Mouse (Mus musculus): ENCODE results near the gene Cbr4. TPM values are rescaled to one million over a fixed set of nuclear protein-coding genes. Genes with fewer than 3 reads are reported as not detected.

Cbr4 gene
- total RNA-seq (2021): 10 to 100 TPM; 23.1 to 28.3 TPM
- long read RNA-seq, experiment 1, full-length matches to known transcripts: 10 of 12 reads
- long read RNA-seq, experiment 1, partial matches to known transcripts: 0 of 12 reads
- long read RNA-seq, experiment 1, other reads (novel, unspliced or antisense): 2 of 12 reads
- long read RNA-seq, experiment 2, full-length matches to known transcripts: 23 of 26 reads
- long read RNA-seq, experiment 2, partial matches to known transcripts: 0 of 26 reads
- long read RNA-seq, experiment 2, other reads (novel, unspliced or antisense): 3 of 26 reads

- DNase-seq (ENCODE audit: low spot score in 2 of 2): peak; percentile 86 to 95
Measured at GRCm38 (mm10) chr8:61487597-61488156, at the start of gene Cbr4. Gene Cbr4 (plus strand): TSS chr8:61487734.

DNA sequence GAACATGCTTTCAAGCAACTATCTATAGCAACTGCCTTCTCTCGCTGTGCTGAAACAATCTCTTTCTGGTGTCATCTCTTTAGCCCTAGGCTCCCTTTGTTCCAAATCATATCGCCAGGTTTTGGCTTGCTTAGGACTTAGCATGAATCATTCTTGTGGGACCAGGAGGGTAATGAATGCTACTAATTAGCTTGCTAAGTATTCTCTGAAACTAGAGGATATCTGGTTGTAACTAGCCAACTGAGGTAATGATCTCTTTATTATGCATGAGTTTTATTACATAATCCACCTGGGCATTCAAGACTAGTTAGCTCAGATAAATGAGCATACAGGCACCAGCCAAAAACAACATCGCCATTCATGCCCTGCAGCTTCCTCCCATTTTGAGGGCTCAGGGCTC lies 44.5 kb upstream of the Cbr4 start:
- no peak for DNase-seq (ENCODE audit: low spot score in 2 of 2)

DNA sequence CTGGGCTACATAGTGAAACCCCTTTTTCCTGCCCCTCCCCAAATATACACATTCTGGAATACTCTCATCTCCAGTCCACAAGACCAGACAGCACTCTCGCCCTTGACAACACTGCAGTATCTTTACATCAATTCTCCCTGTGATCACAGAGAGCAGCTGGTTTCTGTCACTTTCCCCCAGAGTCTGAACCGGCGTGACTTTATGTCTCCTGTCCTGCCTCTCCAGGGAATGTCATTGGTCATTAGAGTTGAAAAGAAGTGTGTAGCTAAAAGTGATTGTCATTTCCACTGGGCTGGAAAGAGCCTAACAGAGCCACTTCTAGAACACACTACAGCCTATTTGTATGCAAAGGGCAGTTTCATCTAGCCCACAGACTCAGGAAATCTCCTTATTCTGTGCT lies 43.2 kb upstream of the Cbr4 start:
- DNase-seq (ENCODE audit: low spot score in 2 of 2): no peak

DNA sequence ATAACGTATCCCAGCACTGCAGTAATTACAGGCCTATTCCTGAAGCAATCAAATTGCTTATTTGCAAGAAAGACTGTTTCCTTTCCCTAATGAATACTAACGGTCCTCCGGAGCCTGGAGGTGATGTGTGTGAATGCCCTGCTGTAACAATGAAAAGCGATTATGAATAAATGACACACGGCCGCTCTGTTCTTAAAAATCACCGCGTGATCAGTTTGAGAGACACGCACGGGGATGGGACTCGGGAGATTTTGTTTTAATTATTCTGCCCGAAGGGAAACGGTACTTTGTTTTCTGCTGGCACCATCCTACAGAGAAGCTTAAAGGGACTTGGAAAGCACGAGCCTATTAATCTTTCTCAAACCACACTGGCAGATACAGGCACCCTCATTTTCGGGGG lies 41.2 kb upstream of the Cbr4 start:
- peak in 1 of 2 experiments; percentile 16 for DNase-seq (ENCODE audit: low spot score in 2 of 2)

DNA sequence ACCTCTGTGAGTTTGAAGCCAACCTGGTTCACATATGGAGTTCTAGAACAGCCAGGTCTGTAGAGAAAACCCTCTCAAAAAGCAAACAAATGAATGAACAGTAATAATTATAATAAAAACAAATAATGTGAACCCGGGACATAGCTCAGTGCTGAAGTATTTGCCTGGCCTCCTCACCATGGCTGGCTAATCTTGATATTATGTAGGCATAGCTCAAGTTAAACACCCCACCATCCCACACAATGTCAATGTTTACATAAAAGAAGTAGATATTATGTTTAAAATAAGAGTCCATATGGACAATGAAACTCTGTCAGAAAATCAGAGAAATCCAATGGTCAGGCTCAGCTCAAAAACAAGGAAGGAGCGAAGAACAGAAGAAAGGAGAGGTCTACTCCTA lies 39.4 kb upstream of the Cbr4 start:
- DNase-seq (ENCODE audit: low spot score in 2 of 2): no peak

DNA sequence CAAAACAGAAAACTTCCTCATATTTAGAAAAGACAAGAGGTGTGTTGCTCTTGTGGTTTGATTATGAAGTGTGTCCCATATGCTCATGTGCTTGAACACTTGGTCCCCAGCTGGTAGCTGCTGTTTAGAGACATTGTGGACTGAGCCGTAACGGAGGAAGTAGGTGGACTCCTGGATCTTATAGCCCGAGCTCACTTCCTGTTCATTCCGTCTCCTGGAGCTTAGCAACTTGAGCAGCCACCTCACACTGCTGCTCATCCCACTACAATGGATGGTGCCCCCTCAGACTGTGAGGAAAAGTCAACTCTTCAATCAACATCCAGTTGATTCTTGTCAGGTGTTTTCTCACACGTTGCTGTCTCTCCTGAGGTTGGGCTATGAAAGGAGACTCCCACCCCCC lies 38.7 kb upstream of the Cbr4 start:
- DNase-seq (ENCODE audit: low spot score in 2 of 2): no peak

- DNase-seq (ENCODE audit: low spot score in 2 of 2): no peak
Measured at GRCm38 (mm10) chr8:61450916-61451575, 36.5 kb upstream of the Cbr4 start.

GRCm38 (mm10) chr8:61451721-61452337 lies 35.7 kb upstream of the Cbr4 start:
- no peak for DNase-seq (ENCODE audit: low spot score in 2 of 2)

DNA sequence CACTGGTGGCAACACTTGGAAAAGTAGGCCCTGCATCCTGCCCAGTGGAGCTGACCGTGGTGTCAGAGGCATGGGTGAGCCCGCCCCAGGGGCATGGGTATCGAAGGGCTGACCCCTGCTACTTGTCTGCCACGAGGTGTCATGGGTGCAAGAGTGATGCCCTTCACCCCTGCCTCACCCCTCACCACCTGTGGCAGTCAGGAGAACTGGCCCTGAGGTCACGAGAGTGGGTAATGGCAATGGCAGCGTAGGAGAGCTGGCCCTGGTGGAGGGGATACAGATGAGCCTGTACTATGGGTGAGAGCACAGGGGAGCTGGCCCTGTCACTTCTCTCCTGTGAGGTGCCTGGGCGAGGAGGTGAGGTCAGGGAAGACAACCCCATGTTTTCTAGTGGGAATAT lies 27.8 kb upstream of the Cbr4 start:
- no peak for DNase-seq (ENCODE audit: low spot score in 2 of 2)

DNA sequence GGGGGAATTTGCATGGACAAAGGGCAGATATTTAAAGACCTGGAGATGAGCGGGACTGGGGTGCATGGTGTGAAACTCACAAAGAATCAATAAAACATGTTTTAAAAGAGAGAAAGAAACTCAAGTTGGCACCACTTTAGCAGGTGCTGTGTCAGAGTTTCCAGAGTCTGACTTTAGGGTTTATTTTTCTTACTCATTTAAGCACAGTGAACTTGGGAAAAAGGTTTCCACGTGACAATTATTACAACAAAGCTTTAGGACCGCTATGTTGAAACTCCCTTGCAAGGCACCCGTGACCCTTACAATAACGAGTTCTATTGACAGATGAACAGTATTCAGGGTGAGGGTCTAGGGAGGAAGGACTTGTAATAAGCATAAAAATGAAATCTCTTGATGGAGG lies 25.3 kb upstream of the Cbr4 start:
- no peak for DNase-seq (ENCODE audit: low spot score in 2 of 2)

- no peak for DNase-seq (ENCODE audit: low spot score in 2 of 2)
Measured at GRCm38 (mm10) chr8:61464393-61464792, 23.1 kb upstream of the Cbr4 start.

DNA sequence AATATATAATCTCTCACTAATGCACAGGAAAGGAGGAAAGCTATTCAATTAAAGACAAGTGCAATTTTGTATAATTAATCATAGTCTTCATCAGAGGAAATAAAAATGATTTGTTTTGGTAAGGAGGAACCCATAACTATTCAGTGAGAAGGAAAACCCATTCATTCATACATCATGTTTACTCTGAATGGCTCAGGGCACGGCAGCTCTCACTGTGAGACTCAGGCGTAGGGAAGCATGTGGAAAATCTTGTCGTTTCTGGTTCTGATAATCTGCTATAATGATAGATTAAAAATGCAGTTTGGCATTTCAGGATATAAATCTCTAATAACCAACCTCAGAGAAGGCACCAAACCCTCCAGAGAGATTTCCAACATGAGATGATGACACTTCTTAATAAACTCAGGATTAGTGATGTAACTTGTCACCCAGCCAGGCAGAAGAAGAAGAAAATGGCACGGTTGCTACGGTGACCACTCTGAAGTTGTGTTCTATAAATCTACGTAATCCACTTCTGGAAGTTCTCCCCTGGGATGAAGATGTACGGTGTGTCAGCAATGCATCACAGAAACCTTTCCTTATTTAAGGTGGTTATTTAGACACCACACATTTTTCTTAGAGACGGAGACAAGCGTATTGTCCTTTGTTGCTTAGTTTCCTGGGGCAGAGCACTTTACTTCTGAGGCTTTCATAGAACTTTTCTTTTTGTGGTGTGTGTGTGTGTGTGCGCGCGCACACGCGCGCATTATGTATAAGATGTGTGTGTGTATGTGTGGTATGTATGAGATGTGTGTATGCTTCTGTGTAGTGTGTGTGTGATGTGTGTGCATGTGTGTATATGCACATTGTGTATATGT lies 20.6 kb upstream of the Cbr4 start:
- DNase-seq (ENCODE audit: low spot score in 2 of 2): no peak

DNA sequence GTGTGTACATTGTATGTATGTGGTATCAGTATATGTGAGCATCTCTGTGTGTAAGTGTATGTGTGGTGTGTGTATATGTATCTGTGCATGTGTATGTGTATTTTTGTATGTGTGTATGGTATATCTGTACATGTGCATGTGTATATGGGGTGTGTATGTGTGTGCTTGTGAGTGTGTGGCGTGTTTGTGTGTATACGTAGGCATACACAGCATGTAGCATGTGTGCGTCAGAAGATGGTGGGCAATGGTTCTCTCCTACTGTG lies 20.1 kb upstream of the Cbr4 start:
- DNase-seq (ENCODE audit: low spot score in 2 of 2): no peak

- DNase-seq (ENCODE audit: low spot score in 2 of 2): no peak
Measured at GRCm38 (mm10) chr8:61470213-61470612, 17.3 kb upstream of the Cbr4 start.

DNA sequence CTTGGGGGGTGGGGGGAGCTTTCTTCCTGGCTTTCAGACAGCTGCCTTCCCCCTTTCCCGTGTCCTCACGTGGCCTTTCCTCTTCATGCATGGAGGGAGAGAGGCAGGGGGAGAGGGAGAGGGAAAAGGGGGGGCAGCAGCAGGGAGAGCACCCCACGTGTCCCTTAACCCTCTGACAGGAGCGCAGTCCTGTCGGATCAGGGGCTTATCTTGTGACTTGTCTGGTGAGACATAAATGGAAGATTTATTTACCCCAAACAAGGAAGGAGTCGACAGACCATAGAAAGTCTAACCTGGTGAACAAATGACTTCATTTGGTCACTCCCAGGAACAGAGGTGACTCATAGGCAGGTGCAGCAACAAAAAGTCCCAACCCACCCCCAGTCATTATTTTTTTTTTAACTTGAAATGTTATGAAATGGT lies 12.3 kb upstream of the Cbr4 start:
- DNase-seq (ENCODE audit: low spot score in 2 of 2): no peak

DNA sequence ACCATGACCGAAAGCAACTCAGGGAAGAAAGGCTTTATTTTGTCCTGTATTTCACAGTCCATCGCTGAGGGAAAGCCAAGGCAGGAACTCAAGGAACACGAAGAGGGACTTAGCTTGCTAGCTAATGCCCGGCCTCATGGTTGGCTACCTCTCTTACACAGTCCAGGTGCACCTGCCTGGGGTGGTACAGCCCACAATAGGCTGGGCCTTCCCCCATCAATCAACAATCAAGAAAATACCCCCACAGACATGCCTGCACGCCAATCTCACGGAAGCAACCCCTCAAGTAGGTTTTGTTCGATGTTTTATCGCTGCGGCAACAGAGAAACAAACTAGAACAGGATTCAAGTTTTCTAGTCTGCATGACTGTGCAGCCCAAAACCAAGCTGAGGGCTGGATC lies 11.4 kb upstream of the Cbr4 start:
- DNase-seq (ENCODE audit: low spot score in 2 of 2): no peak

- DNase-seq (ENCODE audit: low spot score in 2 of 2): no peak
Measured at GRCm38 (mm10) chr8:61478150-61478549, 9.4 kb upstream of the Cbr4 start.

DNA sequence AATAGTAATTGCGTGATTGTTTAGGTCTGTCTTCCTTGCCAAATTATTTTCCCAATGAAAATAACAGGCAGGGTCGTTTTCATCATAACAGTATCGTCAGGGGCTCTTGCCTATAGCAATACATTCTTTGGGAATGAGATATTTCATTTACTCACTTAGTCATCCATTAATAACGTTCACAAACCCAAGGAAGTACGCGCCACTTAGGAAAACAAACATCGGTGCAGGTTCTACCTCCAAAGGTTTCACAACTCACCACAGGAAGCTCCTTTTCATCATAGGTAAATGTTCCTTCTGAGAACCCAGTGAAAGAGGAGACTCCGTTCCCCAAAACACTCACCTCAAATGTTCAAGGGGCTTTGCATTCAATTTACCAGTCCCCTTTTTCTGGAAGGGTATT lies 8.7 kb upstream of the Cbr4 start:
- no peak for DNase-seq (ENCODE audit: low spot score in 2 of 2)

DNA sequence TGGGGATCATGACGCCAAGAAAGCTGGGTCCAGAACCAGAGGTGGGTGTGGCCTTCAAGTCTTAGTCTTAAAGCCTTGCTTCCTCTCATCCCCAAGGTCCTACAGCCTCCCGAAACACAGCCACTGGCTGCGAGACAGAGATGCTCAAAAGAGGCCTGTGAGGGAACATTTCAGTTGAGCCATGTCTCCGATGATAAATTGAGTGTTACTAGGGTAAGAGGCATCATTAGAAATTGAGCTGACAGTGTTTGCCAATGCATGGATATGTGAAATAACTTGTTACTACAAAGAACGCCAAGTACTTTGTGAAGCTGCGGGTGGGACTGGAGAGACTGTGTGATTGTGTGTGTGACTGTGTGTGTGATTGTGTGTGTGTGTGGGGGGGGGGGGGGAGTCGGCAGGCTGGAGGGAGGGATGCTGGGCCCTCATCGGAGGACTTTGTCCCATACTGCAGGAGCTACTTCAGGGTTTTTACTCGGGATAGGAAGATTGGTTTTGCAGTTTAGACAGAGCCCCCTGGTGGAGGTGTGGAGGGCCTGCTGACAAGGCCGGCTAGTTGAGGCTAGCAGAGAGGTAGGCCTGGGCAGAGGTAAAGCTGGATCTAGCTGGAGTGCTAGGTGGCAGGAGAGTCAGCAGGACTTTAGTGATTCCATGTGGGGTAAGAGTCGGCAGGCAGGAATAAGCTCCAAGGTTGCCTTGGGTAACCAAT lies 7.9 kb upstream of the Cbr4 start:
- peak; percentile 36 to 71 for DNase-seq (ENCODE audit: low spot score in 2 of 2)

- DNase-seq (ENCODE audit: low spot score in 2 of 2): peak; percentile 7 to 11
Measured at GRCm38 (mm10) chr8:61480260-61480967, 7.1 kb upstream of the Cbr4 start.
